9 mouse cellular contexts compared by ENCODE assay signal in genomic region chr7:31116721-31117145, GRCm38 (mm10). TPM values are rescaled to one million over a fixed set of nuclear protein-coding genes. Genes with fewer than 3 reads are reported as not detected.
A peak's percentile ranks its signal among the peaks of the same experiment; 100 is the strongest.
DNase-seq lines count a peak whose midpoint lies in the region; ATAC-seq lines count a peak whose summit lies in the region.
"Had no signal": no experiment of that assay in that cellular context is flagged by ENCODE, and none has a peak within 500 bp of the region (broad histone marks: within the 10 kb centered on the region; RNA-seq: fewer than 3 reads in every experiment).

No protein-coding gene starts in this region.

- H3K36me3 ChIP-seq in hindbrain, embryonic 10.5 days, result no peaks in the 10 kb centered on the region
- H3K36me3 ChIP-seq in hindbrain, embryonic 16.5 days (ENCODE audit: control insufficient read depth, insufficient read depth, low read length), result no peaks in the 10 kb centered on the region

- 40% methylated on average over 16 of the region's 16 CpGs for WGBS in hindbrain, embryonic 10.5 days
- WGBS in hindbrain, embryonic 16.5 days, result 41% methylated on average over 13 of the region's 16 CpGs

- no peak overlapping the region for H3K9ac ChIP-seq in hindbrain, embryonic 16.5 days (ENCODE audit: low read depth, low read length)

- H3K27ac ChIP-seq in hindbrain, embryonic 10.5 days, result peak overlapping the region; percentile 69
- no peak overlapping the region for H3K27ac ChIP-seq in hindbrain, embryonic 16.5 days (ENCODE audit: low read depth, low read length)

- peak overlapping the region; percentile 24 for H3K4me3 ChIP-seq in hindbrain, embryonic 10.5 days
- H3K4me3 ChIP-seq in hindbrain, embryonic 16.5 days (ENCODE audit: low read length), result no peak overlapping the region

- peak; percentile 53 for DNase-seq in cerebellum, adult 11 months
- DNase-seq in hindbrain, embryonic 10.5 days (ENCODE audit: low spot score), result peak; percentile 39
- peak; percentile 70 for DNase-seq in ES-CJ7 (ENCODE audit: low read depth, low spot score)
- DNase-seq in liver, result peak; percentile 61
- DNase-seq in adrenal gland, postnatal 10 days, result no peak
- no peak for DNase-seq in frontal cortex, postnatal 36 days (ENCODE audit: low spot score in 2 of 2)

- no peak overlapping the region for H3K4me2 ChIP-seq in hindbrain, embryonic 16.5 days (ENCODE audit: low read length)

- no peaks in the 10 kb centered on the region for H3K9me3 ChIP-seq in hindbrain, embryonic 10.5 days
- H3K9me3 ChIP-seq in hindbrain, embryonic 16.5 days (ENCODE audit: control insufficient read depth, low read length), result no peaks in the 10 kb centered on the region

- ATAC-seq in cerebellum, adult (ENCODE audit: insufficient number of reproducible peaks, low FRiP score, low TSS enrichment), result no peak
- no peak for ATAC-seq in hindbrain, embryonic 16.5 days

- H3K27me3 ChIP-seq in hindbrain, embryonic 10.5 days (ENCODE audit: insufficient read depth, poor library complexity, severe bottlenecking), result peaks cover 15% of the 10 kb centered on the region
- no peaks in the 10 kb centered on the region; the same call in 1 of the 2 replicates for H3K27me3 ChIP-seq in hindbrain, embryonic 16.5 days (replicated peaks; ENCODE audit: control insufficient read depth, insufficient read depth, low read length)

- peaks cover 33% of the 10 kb centered on the region for H3K4me1 ChIP-seq in hindbrain, embryonic 10.5 days (replicated peaks)
- H3K4me1 ChIP-seq in hindbrain, embryonic 16.5 days (ENCODE audit: control insufficient read depth, insufficient read depth, low read depth, low read length), result no peaks in the 10 kb centered on the region

RNA-seq across cellular contexts. Expression of gene Hpn, which starts 1.6 kb away (rescaled TPM):
- polyA plus RNA-seq in hindbrain, embryonic 10.5 days (2016; fragmentation: Nextera tagmentation; extraction: Ambion mirVana), result 3.0 and 4.5 TPM in 2 replicates
- polyA plus RNA-seq in hindbrain, embryonic 16.5 days (2015; fragmentation: Nextera tagmentation; extraction: Ambion mirVana), result 0.61 and 0.75 TPM in 2 replicates
- 10 to 100 TPM; 25.1 to 65.2 TPM for total RNA-seq in adrenal gland, postnatal 10 days (2021)

RNA-seq across cellular contexts. Expression of gene Scn1b, which starts 10.1 kb away (rescaled TPM):
- 1.2 and 1.3 TPM in 2 replicates for polyA plus RNA-seq in hindbrain, embryonic 10.5 days (2016; fragmentation: Nextera tagmentation; extraction: Ambion mirVana)
- polyA plus RNA-seq in hindbrain, embryonic 16.5 days (2015; fragmentation: Nextera tagmentation; extraction: Ambion mirVana), result 19.0 TPM in 2 replicates
- 10 to 100 TPM; 15.7 to 39.2 TPM for total RNA-seq in adrenal gland, postnatal 10 days (2021)

RNA-seq across cellular contexts. Expression of gene Gramd1a, which starts 39.0 kb away (rescaled TPM):
- 111 and 144 TPM in 2 replicates for polyA plus RNA-seq in hindbrain, embryonic 10.5 days (2016; fragmentation: Nextera tagmentation; extraction: Ambion mirVana)
- 203 and 222 TPM in 2 replicates for polyA plus RNA-seq in hindbrain, embryonic 16.5 days (2015; fragmentation: Nextera tagmentation; extraction: Ambion mirVana)
- 10 to 100 TPM; 39.4 to 60.0 TPM for total RNA-seq in adrenal gland, postnatal 10 days (2021)

RNA-seq across cellular contexts. Expression of gene Fxyd3, which starts 40.2 kb away (rescaled TPM):
- polyA plus RNA-seq in hindbrain, embryonic 10.5 days (2016; fragmentation: Nextera tagmentation; extraction: Ambion mirVana), result 7.9 and 10.8 TPM in 2 replicates
- 0.43 and 0.95 TPM in 2 replicates for polyA plus RNA-seq in hindbrain, embryonic 16.5 days (2015; fragmentation: Nextera tagmentation; extraction: Ambion mirVana)
- 1 to 10 TPM; 4.0 to 5.6 TPM for total RNA-seq in adrenal gland, postnatal 10 days (2021)

RNA-seq across cellular contexts. Expression of gene Lgi4, which starts 57.6 kb away (rescaled TPM):
- 2.3 and 6.3 TPM in 2 replicates for polyA plus RNA-seq in hindbrain, embryonic 10.5 days (2016; fragmentation: Nextera tagmentation; extraction: Ambion mirVana)
- 0.50 and 0.65 TPM in 2 replicates for polyA plus RNA-seq in hindbrain, embryonic 16.5 days (2015; fragmentation: Nextera tagmentation; extraction: Ambion mirVana)
- total RNA-seq in adrenal gland, postnatal 10 days (2021), result 1 to 10 TPM; 6.1 to 7.0 TPM
- polyA plus RNA-seq: heart, embryonic 14.5 days had no signal

Comparison
In these comparisons a context has a peak if more than half of its experiments do, and no peak if none do; other contexts are left out.
1. DNase-seq: peak in cerebellum, adult 11 months (single experiment), hindbrain, embryonic 10.5 days (single experiment), ES-CJ7 (single experiment) and liver (single experiment); none in adrenal gland, postnatal 10 days (single experiment) and frontal cortex, postnatal 36 days (0 of 2).